Mouse (Mus musculus): Measurements from ENCODE around the gene Zbtb7b. TPM values are rescaled to one million over a fixed set of nuclear protein-coding genes. Genes with fewer than 3 reads are reported as not detected.

The Zbtb7b gene
- total and polyA plus RNA-seq, 3 experiments, result 11.9 to 34.2 (median 27.6) TPM

DNA sequence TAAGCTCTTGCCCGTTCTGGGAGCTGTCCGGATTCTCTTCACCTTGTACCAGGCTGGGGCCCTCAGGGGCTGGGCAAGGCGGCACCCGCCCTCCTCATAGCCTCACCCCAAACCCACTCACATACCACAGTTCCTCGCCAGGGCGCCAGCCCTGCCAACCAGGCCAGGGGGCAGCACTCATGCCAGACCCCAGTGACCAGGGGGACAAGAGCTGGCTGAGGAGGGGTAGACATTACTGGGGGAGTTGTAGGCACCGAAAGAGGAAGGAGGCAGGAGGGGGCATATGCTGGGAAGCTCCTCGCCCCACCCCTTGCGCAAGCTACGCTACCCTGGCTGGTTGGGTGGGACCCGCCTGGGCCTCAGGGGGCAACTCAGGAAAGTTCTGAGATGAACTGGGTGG, 6.9 kb downstream of the Zbtb7b start:
- peaks cover 17 to 76% of the 10 kb centered on the region in 2 experiments for H3K4me1 ChIP-seq (ENCODE audit: control insufficient read depth in 1 of 2, insufficient read depth in 2 of 2)
- H3K36me3 ChIP-seq (replicated peaks in 1 of 2; ENCODE audit: control insufficient read depth in 1 of 2, insufficient read depth in 1 of 2, low read length in 1 of 2), result peaks cover 11 to 23% of the 10 kb centered on the region in 2 experiments
- H3K9ac ChIP-seq (ENCODE audit: insufficient read depth, low read depth), result peak overlapping the region; percentile 73
- DNase-seq (ENCODE audit: extremely low read depth), result no peak
- no peaks in the 10 kb centered on the region for H3K27me3 ChIP-seq (replicated peaks)
- peak overlapping the region; percentile 79 for H3K4me2 ChIP-seq (ENCODE audit: insufficient read depth, low read depth, poor library complexity, severe bottlenecking)
- peaks cover 58% of the 10 kb centered on the region for H3K79me2 ChIP-seq (replicated peaks; ENCODE audit: control insufficient read depth, extremely low read depth, insufficient read depth, poor library complexity, severe bottlenecking)
- in situ Hi-C loops (cut with MboI; ENCODE audit: low pct_ligation_motif_present, low pct_unique_long_range_greater_than_20kb, low sequenced_read_pairs), result no loop called here
- H3K9me3 ChIP-seq (replicated peaks; ENCODE audit: low read length), result no peaks in the 10 kb centered on the region
- TF ChIP-seq ELF1 (IDR thresholded peaks at IDR 0.05; ENCODE audit: low read depth, low read length) (peak; percentile 14; the same call in 1 of the 2 replicates), SIN3A (IDR thresholded peaks at IDR 0.05; ENCODE audit: low read length) (no peak), MAZ (IDR thresholded peaks at IDR 0.05; ENCODE audit: low read depth, low read length) (peak; percentile 24; the same call in 1 of the 2 replicates), SMC3 (IDR thresholded peaks at IDR 0.05; ENCODE audit: low read depth, low read length) (no peak), MEF2A (IDR thresholded peaks at IDR 0.05; ENCODE audit: borderline replicate concordance, low read depth, low read length) (no peak), NRF1 (IDR thresholded peaks at IDR 0.05; ENCODE audit: low read depth, low read length) (0 out of 2 replicates have a peak, but pooled peaks have one; percentile 46), RCOR1 (conservative IDR thresholded peaks at IDR 0.05; ENCODE audit: low read depth, low read length) (no peak), ETS1 (conservative IDR thresholded peaks at IDR 0.05; ENCODE audit: low read depth, low read length) (no peak), CHD2 (IDR thresholded peaks at IDR 0.05; ENCODE audit: low read length) (no peak), IRF4 (IDR thresholded peaks at IDR 0.05; ENCODE audit: low read depth, low read length) (no peak), NELFE (IDR thresholded peaks at IDR 0.05; ENCODE audit: low read depth, low read length) (no peak), KAT2A (IDR thresholded peaks at IDR 0.05; ENCODE audit: insufficient replicate concordance, low read length) (no peak), ZC3H11A (IDR thresholded peaks at IDR 0.05; ENCODE audit: low read depth, low read length) (no peak), CTCF (conservative IDR thresholded peaks at IDR 0.05 in 1 of 2, IDR thresholded peaks at IDR 0.05 in 1 of 2; ENCODE audit: low read depth in 2 of 2, low read length in 2 of 2) (no peak)
- peak overlapping the region; percentile 99 for H3K27ac ChIP-seq (ENCODE audit: insufficient read depth, low read depth)
- peak overlapping the region; percentile 63 to 71 (median 64) for H3K4me3 ChIP-seq (replicated peaks in 1 of 3; ENCODE audit: low read depth in 2 of 3, low read length in 2 of 3, poor library complexity in 1 of 3)
- dilution Hi-C loops (cut with MboI; ENCODE audit: extremely low pct_ligation_motif_present, extremely low pct_unique_long_range_greater_than_20kb, low sequenced_read_pairs), result no loop called here

DNA sequence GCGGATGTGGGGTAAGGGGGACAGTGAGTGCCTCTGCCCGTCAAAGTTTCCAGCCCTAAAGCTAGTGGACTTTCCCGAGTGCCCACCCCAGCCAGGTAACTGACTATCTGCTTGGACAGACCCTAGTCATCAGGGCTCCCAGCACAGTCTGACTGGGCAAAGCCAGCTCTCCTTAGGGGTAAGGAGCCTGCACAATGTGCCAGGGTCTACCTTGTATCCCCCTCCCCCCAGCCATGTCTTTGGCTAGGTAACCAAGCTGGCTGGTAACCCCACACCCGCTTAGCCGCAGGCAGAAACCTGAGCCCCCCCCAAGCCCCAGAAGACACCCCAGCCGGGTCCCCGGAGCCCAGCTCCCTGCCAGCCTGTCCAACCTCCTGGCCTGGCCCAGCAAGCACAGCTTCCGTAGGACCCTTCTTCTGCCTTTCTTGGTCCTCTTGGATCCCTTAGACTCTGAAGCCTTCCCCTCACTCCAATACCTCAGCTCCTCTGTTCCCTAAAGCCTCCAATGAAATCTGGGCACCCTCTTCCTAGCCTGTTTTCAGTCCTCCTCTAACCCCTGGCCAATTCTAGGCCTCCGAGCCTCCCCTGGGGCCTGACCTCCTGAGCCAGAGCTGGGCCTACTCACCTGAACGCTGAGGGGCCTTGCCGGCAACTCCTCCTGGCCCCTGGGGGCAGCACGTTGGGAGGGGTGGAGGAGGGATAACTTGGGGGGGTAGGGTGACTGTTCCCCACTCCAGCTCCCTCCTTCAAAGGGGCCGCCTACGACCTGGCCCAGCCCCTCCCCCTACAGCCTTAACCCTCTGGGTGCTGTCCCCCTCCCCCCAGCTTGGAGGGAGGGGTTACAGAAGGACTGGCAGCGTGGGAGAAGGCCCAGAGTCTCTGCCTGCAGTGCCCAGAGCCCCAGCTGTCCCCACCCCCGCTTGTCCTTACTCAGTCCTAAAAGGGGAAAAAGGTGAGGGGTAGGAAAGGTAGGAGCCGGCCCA, 7.8 kb downstream of the Zbtb7b start:
- Histone ChIP-seq H3K4me3 (replicated peaks in 1 of 3; ENCODE audit: low read depth in 2 of 3, low read length in 2 of 3, poor library complexity in 1 of 3) (peak overlapping the region; percentile 63 to 71 (median 64)), H3K79me2 (replicated peaks; ENCODE audit: control insufficient read depth, extremely low read depth, insufficient read depth, poor library complexity, severe bottlenecking) (peaks cover 57% of the 10 kb centered on the region), H3K36me3 (replicated peaks in 1 of 2; ENCODE audit: control insufficient read depth in 1 of 2, insufficient read depth in 1 of 2, low read length in 1 of 2) (peaks cover 14 to 31% of the 10 kb centered on the region in 2 experiments), H3K9me3 (replicated peaks; ENCODE audit: low read length) (no peaks in the 10 kb centered on the region), H3K27me3 (replicated peaks) (no peaks in the 10 kb centered on the region), H3K4me2 (ENCODE audit: insufficient read depth, low read depth, poor library complexity, severe bottlenecking) (peak overlapping the region; percentile 79), H3K4me1 (ENCODE audit: control insufficient read depth in 1 of 2, insufficient read depth in 2 of 2) (peaks cover 20 to 84% of the 10 kb centered on the region in 2 experiments), H3K27ac (ENCODE audit: insufficient read depth, low read depth) (peak overlapping the region; percentile 99), H3K9ac (ENCODE audit: insufficient read depth, low read depth) (peak overlapping the region; percentile 73)
- TF ChIP-seq MEF2A (IDR thresholded peaks at IDR 0.05; ENCODE audit: borderline replicate concordance, low read depth, low read length) (0 out of 2 replicates have a peak, but pooled peaks have one; percentile 12), CHD2 (IDR thresholded peaks at IDR 0.05; ENCODE audit: low read length) (peak; percentile 95), ZNF384 (IDR thresholded peaks at IDR 0.05; ENCODE audit: low read depth, low read length) (no peak), JUND (conservative IDR thresholded peaks at IDR 0.05; ENCODE audit: low read depth, low read length) (no peak), TCF12 (IDR thresholded peaks at IDR 0.05; ENCODE audit: low read depth, low read length) (peak; percentile 40; the same call in 1 of the 2 replicates), MAX (IDR thresholded peaks at IDR 0.05; ENCODE audit: low read length) (0 out of 2 replicates have a peak, but pooled peaks have one; percentile 20), MAZ (IDR thresholded peaks at IDR 0.05; ENCODE audit: low read depth, low read length) (peak; percentile 89), HCFC1 (IDR thresholded peaks at IDR 0.05; ENCODE audit: low read depth, low read length) (peak; percentile 58; the same call in 1 of the 2 replicates), IRF4 (IDR thresholded peaks at IDR 0.05; ENCODE audit: low read depth, low read length) (no peak), MYC (IDR thresholded peaks at IDR 0.05; ENCODE audit: low read depth, low read length) (0 out of 2 replicates have a peak, but pooled peaks have one; percentile 20), BHLHE40 (IDR thresholded peaks at IDR 0.05; ENCODE audit: low read depth, low read length) (peak; percentile 35; the same call in 1 of the 2 replicates), KAT2A (IDR thresholded peaks at IDR 0.05; ENCODE audit: insufficient replicate concordance, low read length) (0 out of 2 replicates have a peak, but pooled peaks have one; percentile 43), SMC3 (IDR thresholded peaks at IDR 0.05; ENCODE audit: low read depth, low read length) (no peak), ELF1 (IDR thresholded peaks at IDR 0.05; ENCODE audit: low read depth, low read length) (no peak), EP300 (IDR thresholded peaks at IDR 0.05; ENCODE audit: low read length) (no peak), RAD21 (IDR thresholded peaks at IDR 0.05; ENCODE audit: low read depth, low read length) (no peak), ZKSCAN1 (IDR thresholded peaks at IDR 0.05; ENCODE audit: borderline replicate concordance, low read depth, low read length) (no peak), POLR2AphosphoS2 (IDR thresholded peaks at IDR 0.05; ENCODE audit: low read depth, low read length) (no peak), ZC3H11A (IDR thresholded peaks at IDR 0.05; ENCODE audit: low read depth, low read length) (no peak), RCOR1 (conservative IDR thresholded peaks at IDR 0.05; ENCODE audit: low read depth, low read length) (0 out of 2 replicates have a peak, but pooled peaks have one; percentile 27), SIN3A (IDR thresholded peaks at IDR 0.05; ENCODE audit: low read length) (0 out of 2 replicates have a peak, but pooled peaks have one; percentile 26), ZMIZ1 (IDR thresholded peaks at IDR 0.05; ENCODE audit: low read depth, low read length) (0 out of 2 replicates have a peak, but pooled peaks have one; percentile 54), POLR2A (IDR thresholded peaks at IDR 0.05; ENCODE audit: low read depth, low read length) (peak; percentile 18; the same call in 1 of the 2 replicates)
- no peak for DNase-seq (ENCODE audit: extremely low read depth)
- dilution Hi-C loops (cut with MboI; ENCODE audit: extremely low pct_ligation_motif_present, extremely low pct_unique_long_range_greater_than_20kb, low sequenced_read_pairs) (no loop called here), in situ Hi-C loops (cut with MboI; ENCODE audit: low pct_ligation_motif_present, low pct_unique_long_range_greater_than_20kb, low sequenced_read_pairs) (no loop called here)
